Mouse (Mus musculus): ENCODE data around the gene Gm42906. TPM values are rescaled to one million over a fixed set of nuclear protein-coding genes. Genes with fewer than 3 reads are reported as not detected.

Gm42906 gene
- polyA plus RNA-seq, 1 experiment, result not detected

DNA sequence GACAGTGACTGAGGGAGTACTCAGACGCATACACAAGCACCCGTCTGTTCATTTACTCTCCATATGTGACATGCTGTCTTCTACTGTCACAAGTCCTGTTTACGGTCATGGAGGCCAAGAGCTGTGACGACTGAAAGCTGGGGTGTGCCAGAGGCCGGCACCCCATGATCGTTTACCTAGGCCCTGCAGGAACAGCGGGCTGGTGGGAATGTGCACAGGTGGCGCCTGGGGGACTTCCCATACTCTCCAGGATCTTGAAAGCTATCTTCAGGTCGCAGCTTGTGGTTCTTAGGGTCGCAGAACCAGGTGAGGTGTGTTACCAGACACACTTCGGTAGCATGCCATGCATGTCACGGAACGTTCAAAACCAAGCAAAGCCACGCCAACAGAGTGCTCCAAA lies 294.2 kb downstream of the Gm42906 start:
- Histone ChIP-seq H3K36me3 (ENCODE audit: control insufficient read depth) (no peaks in the 10 kb centered on the region), H3K27me3 (ENCODE audit: control insufficient read depth) (no peaks in the 10 kb centered on the region), H3K4me3 (replicated peaks) (no peak overlapping the region), H3K9me3 (ENCODE audit: control insufficient read depth, low read length) (no peaks in the 10 kb centered on the region), H3K4me1 (ENCODE audit: control insufficient read depth) (peaks cover 9% of the 10 kb centered on the region)
- TF ChIP-seq TAL1 (IDR thresholded peaks at IDR 0.05; ENCODE audit: low read length) (no peak), GATA1 (IDR thresholded peaks at IDR 0.05; ENCODE audit: low read length) (no peak)

DNA sequence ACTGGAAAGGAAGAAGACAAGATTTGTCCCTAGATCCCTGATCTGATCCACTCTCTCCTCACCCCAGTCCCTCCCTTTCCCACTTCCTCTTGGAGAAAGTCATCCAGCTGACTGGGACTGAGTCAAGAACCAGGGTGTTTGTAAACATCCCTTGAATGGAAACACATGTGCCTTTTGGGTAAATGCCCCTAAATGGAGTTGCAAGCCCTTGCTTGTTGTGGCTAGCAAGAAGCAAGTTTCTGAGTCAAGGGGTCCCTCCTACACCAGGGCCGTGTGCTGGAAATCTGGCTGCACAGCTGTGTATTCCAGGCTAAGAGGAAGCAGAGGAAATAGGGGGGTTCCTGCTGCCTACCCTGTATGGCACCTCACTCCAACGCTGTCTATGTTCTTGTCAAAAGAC lies 298.2 kb downstream of the Gm42906 start:
- no peak overlapping the region for H3K4me3 ChIP-seq (replicated peaks)
- no peaks in the 10 kb centered on the region for H3K4me1 ChIP-seq (ENCODE audit: control insufficient read depth)
- TF ChIP-seq GATA1 (IDR thresholded peaks at IDR 0.05; ENCODE audit: low read length) (no peak), TAL1 (IDR thresholded peaks at IDR 0.05; ENCODE audit: low read length) (no peak)
- no peaks in the 10 kb centered on the region for H3K36me3 ChIP-seq (ENCODE audit: control insufficient read depth)
- no peaks in the 10 kb centered on the region for H3K9me3 ChIP-seq (ENCODE audit: control insufficient read depth, low read length)
- no peaks in the 10 kb centered on the region for H3K27me3 ChIP-seq (ENCODE audit: control insufficient read depth)

DNA sequence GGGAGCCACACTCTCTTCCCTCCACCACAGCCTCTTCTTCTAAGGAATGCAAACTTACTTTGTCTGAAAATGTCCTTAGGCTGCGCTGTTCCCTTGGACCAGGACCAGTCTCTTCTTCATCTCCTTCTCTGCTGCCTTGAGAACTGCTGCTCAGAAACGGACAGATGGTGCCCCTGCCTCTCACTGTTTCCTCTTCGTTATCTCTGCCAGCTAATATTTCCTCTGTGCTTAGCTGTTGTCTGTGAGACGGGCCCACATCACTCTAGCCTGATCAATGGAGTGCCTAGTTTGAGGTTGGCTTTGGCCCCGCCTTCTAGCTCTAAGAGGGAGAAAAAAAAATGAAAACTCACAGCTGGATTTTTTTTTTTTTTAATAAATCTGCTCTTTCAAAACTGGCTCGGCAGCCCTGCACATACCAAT lies 300.7 kb downstream of the Gm42906 start:
- no peaks in the 10 kb centered on the region for H3K9me3 ChIP-seq (ENCODE audit: control insufficient read depth, low read length)
- no peaks in the 10 kb centered on the region for H3K27me3 ChIP-seq (ENCODE audit: control insufficient read depth)
- no peak overlapping the region for H3K4me3 ChIP-seq (replicated peaks)
- H3K4me1 ChIP-seq (ENCODE audit: control insufficient read depth), result no peaks in the 10 kb centered on the region
- no peak for TF ChIP-seq GATA1 (IDR thresholded peaks at IDR 0.05; ENCODE audit: low read length)
- no peak for TF ChIP-seq TAL1 (IDR thresholded peaks at IDR 0.05; ENCODE audit: low read length)
- H3K36me3 ChIP-seq (ENCODE audit: control insufficient read depth), result no peaks in the 10 kb centered on the region

DNA sequence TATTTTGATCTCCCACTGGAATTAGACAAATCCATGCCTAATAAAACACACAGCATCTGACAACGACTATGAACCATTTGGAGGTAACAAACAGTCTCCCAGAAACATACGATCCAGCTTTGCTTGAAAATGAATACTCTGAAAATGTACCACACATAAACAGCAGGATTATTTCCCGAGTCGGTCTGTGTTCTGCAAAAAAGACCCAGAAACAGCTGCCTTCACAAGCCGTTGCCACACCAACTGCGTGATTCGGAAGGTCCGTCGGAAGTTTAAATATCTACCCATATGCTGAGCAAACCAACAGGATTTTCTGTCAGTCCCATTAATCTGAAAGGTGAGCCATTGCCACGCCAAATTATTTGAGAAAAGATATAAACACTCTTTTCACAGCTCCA lies 301.4 kb downstream of the Gm42906 start:
- Histone ChIP-seq H3K36me3 (ENCODE audit: control insufficient read depth) (no peaks in the 10 kb centered on the region), H3K4me3 (replicated peaks) (no peak overlapping the region), H3K27me3 (ENCODE audit: control insufficient read depth) (no peaks in the 10 kb centered on the region), H3K4me1 (ENCODE audit: control insufficient read depth) (no peaks in the 10 kb centered on the region), H3K9me3 (ENCODE audit: control insufficient read depth, low read length) (no peaks in the 10 kb centered on the region)
- TF ChIP-seq GATA1 (IDR thresholded peaks at IDR 0.05; ENCODE audit: low read length) (no peak), TAL1 (IDR thresholded peaks at IDR 0.05; ENCODE audit: low read length) (no peak)

DNA sequence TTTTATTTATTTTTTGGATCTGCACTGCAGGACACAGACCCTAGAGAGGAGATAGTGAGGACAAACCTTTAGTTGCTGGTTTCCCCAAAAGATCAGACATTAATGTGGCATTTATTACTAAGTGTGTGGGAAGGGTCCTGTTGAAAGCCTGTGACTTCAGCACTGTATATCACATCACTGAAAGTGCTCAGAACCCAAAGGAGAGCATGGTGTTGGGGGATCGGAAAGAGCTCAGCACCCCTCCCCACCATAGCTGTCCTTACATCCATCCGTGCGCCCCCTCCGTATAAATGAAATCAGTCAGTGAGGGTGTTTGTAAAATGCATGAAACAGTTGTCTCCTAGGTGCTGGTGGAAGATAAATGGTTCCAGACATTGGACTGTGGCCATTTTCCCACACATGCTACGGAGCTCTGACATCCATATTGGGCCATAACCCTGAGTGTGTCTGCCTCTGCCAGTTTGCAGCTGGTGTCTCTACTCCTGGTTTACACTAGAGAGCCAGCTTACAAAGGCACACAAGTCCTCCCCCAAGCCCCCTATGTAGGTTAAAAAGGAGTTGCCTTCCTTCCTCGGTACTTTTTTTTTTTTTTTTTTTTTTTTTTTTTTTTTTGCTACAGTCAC lies 301.9 kb downstream of the Gm42906 start:
- TF ChIP-seq GATA1 (IDR thresholded peaks at IDR 0.05; ENCODE audit: low read length) (no peak), TAL1 (IDR thresholded peaks at IDR 0.05; ENCODE audit: low read length) (no peak)
- H3K9me3 ChIP-seq (ENCODE audit: control insufficient read depth, low read length), result no peaks in the 10 kb centered on the region
- H3K27me3 ChIP-seq (ENCODE audit: control insufficient read depth), result no peaks in the 10 kb centered on the region
- H3K4me3 ChIP-seq (replicated peaks), result no peak overlapping the region
- H3K36me3 ChIP-seq (ENCODE audit: control insufficient read depth), result no peaks in the 10 kb centered on the region
- no peaks in the 10 kb centered on the region for H3K4me1 ChIP-seq (ENCODE audit: control insufficient read depth)

DNA sequence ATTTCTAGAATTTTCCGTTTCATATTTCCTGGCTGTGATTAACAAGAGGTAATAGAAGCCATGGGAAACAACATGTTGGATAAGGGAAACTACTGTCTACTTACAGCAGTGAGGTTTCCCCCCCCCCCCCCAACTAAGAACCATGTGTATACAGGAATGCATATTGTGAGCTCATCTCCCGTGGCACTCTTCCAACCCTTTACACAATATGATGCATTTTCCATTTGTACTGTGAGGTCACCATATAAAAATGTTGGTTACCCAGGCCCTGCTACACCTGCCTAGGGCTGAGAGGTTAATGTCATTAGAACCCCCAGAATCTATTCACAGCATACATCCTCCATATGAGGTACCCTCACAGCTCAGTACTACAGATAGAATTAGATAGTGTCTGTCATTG lies 310.1 kb downstream of the Gm42906 start:
- Histone ChIP-seq H3K36me3 (ENCODE audit: control insufficient read depth) (no peaks in the 10 kb centered on the region), H3K9me3 (ENCODE audit: control insufficient read depth, low read length) (no peaks in the 10 kb centered on the region), H3K4me1 (ENCODE audit: control insufficient read depth) (no peaks in the 10 kb centered on the region), H3K4me3 (replicated peaks) (no peak overlapping the region), H3K27me3 (ENCODE audit: control insufficient read depth) (no peaks in the 10 kb centered on the region)
- no peak for TF ChIP-seq GATA1 (IDR thresholded peaks at IDR 0.05; ENCODE audit: low read length)
- no peak for TF ChIP-seq TAL1 (IDR thresholded peaks at IDR 0.05; ENCODE audit: low read length)

DNA sequence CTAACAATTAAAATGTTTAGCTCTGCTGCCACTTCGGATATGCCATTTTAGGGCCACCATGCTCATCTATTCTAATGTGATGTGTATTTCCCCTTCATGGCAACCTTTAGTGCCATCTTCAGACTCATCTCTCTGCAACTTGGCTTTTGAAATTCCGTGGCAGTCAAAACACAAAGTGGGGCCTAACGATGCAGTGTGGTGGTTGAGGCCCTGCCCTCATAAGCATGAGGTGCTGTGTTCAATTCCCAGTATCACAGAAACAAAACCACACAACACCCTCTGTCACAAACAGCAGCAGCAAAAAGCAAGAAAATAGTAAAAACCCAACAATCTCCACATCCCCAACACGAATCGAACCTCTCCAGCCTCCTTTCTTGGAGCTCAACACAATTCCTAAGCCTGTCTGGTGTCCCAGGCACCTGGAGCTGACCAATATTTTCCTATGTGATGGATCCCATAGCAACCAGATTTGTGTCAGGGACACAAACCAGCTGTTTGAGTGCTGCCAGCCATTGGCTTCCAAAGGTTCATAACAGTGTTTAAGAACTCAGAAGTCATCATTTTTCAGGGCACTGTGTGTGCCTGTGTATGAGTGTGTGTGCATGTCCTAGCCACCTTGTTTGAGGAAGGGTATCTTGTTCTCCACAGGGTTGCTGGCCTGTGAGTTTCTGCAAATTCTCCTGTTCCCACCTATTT lies 311.6 kb downstream of the Gm42906 start:
- H3K27me3 ChIP-seq (ENCODE audit: control insufficient read depth), result no peaks in the 10 kb centered on the region
- no peaks in the 10 kb centered on the region for H3K36me3 ChIP-seq (ENCODE audit: control insufficient read depth)
- no peak overlapping the region for H3K4me3 ChIP-seq (replicated peaks)
- no peaks in the 10 kb centered on the region for H3K4me1 ChIP-seq (ENCODE audit: control insufficient read depth)
- no peak for TF ChIP-seq TAL1 (IDR thresholded peaks at IDR 0.05; ENCODE audit: low read length)
- TF ChIP-seq GATA1 (IDR thresholded peaks at IDR 0.05; ENCODE audit: low read length), result no peak
- no peaks in the 10 kb centered on the region for H3K9me3 ChIP-seq (ENCODE audit: control insufficient read depth, low read length)

DNA sequence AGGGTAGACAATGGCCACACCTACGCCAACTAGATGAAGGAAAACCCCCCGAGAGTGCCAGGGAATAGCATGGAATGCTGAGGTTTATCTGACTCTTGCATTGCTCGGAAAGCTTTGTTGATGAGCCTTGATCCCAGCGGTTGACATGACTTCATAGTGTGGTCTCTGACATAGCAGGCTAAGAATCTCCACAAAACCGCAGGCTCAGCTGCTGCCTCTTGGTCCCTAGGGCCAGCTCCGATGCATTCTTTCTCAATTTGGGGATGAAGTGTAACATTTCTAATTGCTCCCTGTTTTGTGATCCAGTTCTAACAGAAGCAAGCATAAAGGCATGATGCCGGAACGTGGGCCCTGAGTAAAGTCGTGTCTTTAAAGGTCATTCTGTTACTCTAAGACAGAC lies 315.2 kb downstream of the Gm42906 start:
- H3K9me3 ChIP-seq (ENCODE audit: control insufficient read depth, low read length), result no peaks in the 10 kb centered on the region
- no peak overlapping the region for H3K4me3 ChIP-seq (replicated peaks)
- no peaks in the 10 kb centered on the region for H3K4me1 ChIP-seq (ENCODE audit: control insufficient read depth)
- no peaks in the 10 kb centered on the region for H3K36me3 ChIP-seq (ENCODE audit: control insufficient read depth)
- H3K27me3 ChIP-seq (ENCODE audit: control insufficient read depth), result no peaks in the 10 kb centered on the region
- TF ChIP-seq TAL1 (IDR thresholded peaks at IDR 0.05; ENCODE audit: low read length) (no peak), GATA1 (IDR thresholded peaks at IDR 0.05; ENCODE audit: low read length) (no peak)

DNA sequence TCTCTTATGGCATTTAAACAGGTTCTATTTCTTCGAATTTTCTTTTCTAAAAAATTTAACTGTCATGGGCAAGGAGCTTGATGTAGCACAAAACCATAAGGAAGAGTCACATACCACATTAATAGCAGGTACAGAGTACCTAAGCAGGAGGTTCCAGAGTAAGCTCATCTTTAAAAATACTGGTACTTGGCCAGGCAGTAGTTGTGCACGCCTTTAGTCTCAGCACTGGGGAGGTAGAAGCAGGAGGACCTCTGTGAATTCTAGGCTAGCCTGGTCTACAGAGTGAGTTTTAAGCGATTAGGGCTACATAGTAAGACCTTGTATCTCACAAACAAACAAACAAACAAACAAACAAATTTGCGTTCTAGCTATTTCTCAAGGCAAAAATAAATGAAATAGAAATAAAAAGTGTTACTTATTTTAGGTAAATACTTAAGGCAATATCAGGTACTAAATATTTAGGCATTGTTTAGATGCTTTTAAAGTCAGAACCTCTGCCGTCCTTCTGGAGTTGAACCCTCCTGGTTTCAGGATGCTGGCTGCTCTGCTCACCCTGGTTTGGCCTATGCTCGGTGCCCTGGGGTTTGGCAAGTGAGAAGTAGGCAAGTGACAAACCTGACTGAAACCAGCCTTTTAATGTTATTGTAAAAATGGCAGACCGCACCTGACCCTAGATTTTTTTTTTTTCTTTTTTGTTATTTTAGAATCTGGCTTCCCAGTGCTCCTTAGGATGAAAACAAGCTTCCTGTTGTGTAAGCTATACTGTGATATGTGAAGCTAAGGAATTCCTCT lies 316.7 kb downstream of the Gm42906 start:
- Histone ChIP-seq H3K4me3 (replicated peaks) (no peak overlapping the region), H3K4me1 (ENCODE audit: control insufficient read depth) (no peaks in the 10 kb centered on the region), H3K27me3 (ENCODE audit: control insufficient read depth) (no peaks in the 10 kb centered on the region), H3K36me3 (ENCODE audit: control insufficient read depth) (no peaks in the 10 kb centered on the region), H3K9me3 (ENCODE audit: control insufficient read depth, low read length) (no peaks in the 10 kb centered on the region)
- TF ChIP-seq TAL1 (IDR thresholded peaks at IDR 0.05; ENCODE audit: low read length), result no peak
- no peak for TF ChIP-seq GATA1 (IDR thresholded peaks at IDR 0.05; ENCODE audit: low read length)
